Comparison of ENCODE assay signal across 19 mouse cellular contexts in genomic region chr15:65630476-65630875, GRCm38 (mm10).
DNase-seq lines count a peak whose midpoint lies in the region; ATAC-seq and TF ChIP-seq lines count a peak whose summit lies in the region.
"Had no signal": no experiment of that assay in that cellular context is flagged by ENCODE, and none has a peak within 500 bp of the region (broad histone marks: within the 10 kb centered on the region; RNA-seq: fewer than 3 reads in every experiment).

No protein-coding gene starts in this region.

- TF ChIP-seq POLR2A in cerebellum, adult 2 months (IDR thresholded peaks at IDR 0.05; ENCODE audit: borderline replicate concordance, insufficient read depth, low read length): no peak

- H3K27me3 ChIP-seq in cerebellum, adult 2 months (ENCODE audit: control insufficient read depth, insufficient read depth, low read length): no peaks in the 10 kb centered on the region
- H3K27me3 ChIP-seq in kidney, embryonic 16.5 days (ENCODE audit: insufficient read depth, low read length): no peaks in the 10 kb centered on the region
- H3K27me3 ChIP-seq: embryonic facial prominence, embryonic 12.5 days; forebrain, embryonic 15.5 days; hindbrain, embryonic 13.5 days had no signal

- no peak overlapping the region for H3K27ac ChIP-seq in cerebellum, adult 2 months (ENCODE audit: insufficient read depth, low read length)
- H3K27ac ChIP-seq in kidney, embryonic 16.5 days (ENCODE audit: low read length): no peak overlapping the region
- H3K27ac ChIP-seq: embryonic facial prominence, embryonic 12.5 days; forebrain, embryonic 15.5 days; heart, embryonic 10.5 days; hindbrain, embryonic 13.5 days; hindbrain, postnatal 0 days had no signal

- WGBS in cerebellum, adult 2 months: 7% methylated on average over 1 of the region's 1 CpGs
- 80% methylated on average over 1 of the region's 1 CpGs for WGBS in kidney, embryonic 16.5 days

- no peaks in the 10 kb centered on the region for H3K9me3 ChIP-seq in kidney, embryonic 16.5 days (ENCODE audit: low read length)
- H3K9me3 ChIP-seq: embryonic facial prominence, embryonic 12.5 days; forebrain, embryonic 15.5 days; G1E; heart, embryonic 10.5 days; hindbrain, embryonic 13.5 days had no signal

- H3K9ac ChIP-seq in kidney, embryonic 16.5 days (replicated peaks; ENCODE audit: low read length): no peak overlapping the region
- H3K9ac ChIP-seq: embryonic facial prominence, embryonic 12.5 days; forebrain, embryonic 15.5 days; hindbrain, embryonic 13.5 days had no signal

- DNase-seq in cerebellum, adult 11 months: peak; percentile 56
- DNase-seq in cerebellum, adult 2 months: peak; percentile 73 to 91
- peak; percentile 74 to 75 for DNase-seq in cerebellum, postnatal 10 days
- no peak for DNase-seq in thymus, postnatal 14 days
- DNase-seq in layer of hippocampus, adult 9-11 months: no peak
- no peak for DNase-seq in left cerebral cortex, adult 9 months (ENCODE audit: low spot score in 2 of 2)
- DNase-seq: adrenal gland, adult 8-10 months; adrenal gland, postnatal 36 days; gastrocnemius, postnatal 10 days; heart, adult 18-20 months; heart, postnatal 10 days; kidney, adult 11 months had no signal

- H3K4me1 ChIP-seq in cerebellum, adult 2 months (ENCODE audit: control insufficient read depth, insufficient read depth, low read length): peaks cover 2% of the 10 kb centered on the region; the same call in 1 of the 2 replicates
- H3K4me1 ChIP-seq in kidney, embryonic 16.5 days (ENCODE audit: insufficient read depth, low read length): no peaks in the 10 kb centered on the region
- H3K4me1 ChIP-seq: embryonic facial prominence, embryonic 12.5 days; forebrain, embryonic 15.5 days; heart, embryonic 10.5 days; hindbrain, embryonic 13.5 days had no signal

- no peak for ATAC-seq in kidney, embryonic 16.5 days (ENCODE audit: low FRiP score, low TSS enrichment)
- ATAC-seq: forebrain, embryonic 15.5 days; hindbrain, postnatal 0 days had no signal

- no peak for TF ChIP-seq CTCF in cerebellum, adult 2 months (IDR thresholded peaks at IDR 0.05; ENCODE audit: borderline replicate concordance, insufficient read depth, low read depth, low read length)

- no peak overlapping the region for H3K4me3 ChIP-seq in cerebellum, adult 2 months (replicated peaks; ENCODE audit: insufficient read depth, low read depth, low read length)
- no peak overlapping the region for H3K4me3 ChIP-seq in kidney, embryonic 16.5 days (ENCODE audit: low read length)
- H3K4me3 ChIP-seq: embryonic facial prominence, embryonic 12.5 days; forebrain, embryonic 15.5 days; heart, embryonic 10.5 days; hindbrain, embryonic 13.5 days had no signal

- H3K36me3 ChIP-seq in kidney, embryonic 16.5 days (ENCODE audit: insufficient read depth, low read length): no peaks in the 10 kb centered on the region
- H3K36me3 ChIP-seq: embryonic facial prominence, embryonic 12.5 days; forebrain, embryonic 15.5 days; G1E; heart, embryonic 10.5 days; hindbrain, embryonic 13.5 days had no signal

- no peak overlapping the region for H3K4me2 ChIP-seq in kidney, embryonic 16.5 days (replicated peaks; ENCODE audit: low read depth, low read length)
- H3K4me2 ChIP-seq: embryonic facial prominence, embryonic 12.5 days; forebrain, embryonic 15.5 days; hindbrain, embryonic 13.5 days had no signal

Comparison
In these comparisons a context has a peak if more than half of its experiments do, and no peak if none do; other contexts are left out.
1. DNase-seq: peak in cerebellum, adult 11 months (single experiment), cerebellum, adult 2 months (2 of 2) and cerebellum, postnatal 10 days (2 of 2); none in thymus, postnatal 14 days (single experiment), layer of hippocampus, adult 9-11 months (single experiment) and left cerebral cortex, adult 9 months (0 of 2).